Mouse (Mus musculus) adrenal gland, adult 8-10 months (tissue): Measurements from ENCODE around the gene Olfr1217. TPM values are rescaled to one million over a fixed set of nuclear protein-coding genes. Genes with fewer than 3 reads are reported as not detected.

ENCODE experiments used
- DNase-seq: peaks from one replicate; pipeline ENCODE4 v3.0.0; 2022
- total RNA-seq, 4 experiments: library from RNA; stranded (reverse); gene quantifications; 2 replicates each; pipeline ENCODE4 v1.2.4; 2022

Olfr1217 gene
- total RNA-seq, result not detected

GRCm38 (mm10) chr2:89031965-89032364 lies at the start of gene Olfr1217:
TSS of gene Olfr1217 (minus strand) at chr2:89032065.
- DNase-seq, result no peak

- no peak for DNase-seq
Measured at GRCm38 (mm10) chr2:89081487-89081886, 49.6 kb upstream of the Olfr1217 start.

- no peak for DNase-seq
Measured at GRCm38 (mm10) chr2:89061087-89061486, 29.2 kb upstream of the Olfr1217 start, which contains the start of gene Olfr1218. TSS of gene Olfr1218 (minus strand) at chr2:89061187.

- DNase-seq, result peak; percentile 5
Measured at GRCm38 (mm10) chr2:89021436-89021835, 10.4 kb downstream of the Olfr1217 start.

GRCm38 (mm10) chr2:89018240-89018639 lies 13.6 kb downstream of the Olfr1217 start, which contains the start of gene Olfr1216:
TSS of gene Olfr1216 (minus strand) at chr2:89018340.
- DNase-seq, result no peak

GRCm38 (mm10) chr2:89006873-89007272 lies 25.0 kb downstream of the Olfr1217 start, which contains the start of gene Olfr1215:
TSS of gene Olfr1215 (minus strand) at chr2:89006973.
- DNase-seq, result no peak

- DNase-seq, result no peak
Measured at GRCm38 (mm10) chr2:88992553-88992952, 39.3 kb downstream of the Olfr1217 start, which contains the start of gene Olfr1214. TSS of gene Olfr1214 (minus strand) at chr2:88992653.

- DNase-seq, result no peak
Measured at GRCm38 (mm10) chr2:88980181-88980580, 51.7 kb downstream of the Olfr1217 start, which contains the start of gene Gm13762. TSS of gene Gm13762 (minus strand) at chr2:88980281.

Other genes starting within 250 kb of the Olfr1217 start
- not detected for gene Olfr1201, start 239.0 kb downstream of the Olfr1217 start, total RNA-seq
- not detected for gene Olfr1202, start 217.6 kb downstream of the Olfr1217 start, total RNA-seq
- gene Olfr1205, start 202.3 kb downstream of the Olfr1217 start, total RNA-seq, result not detected
- not detected for gene Olfr1204, start 182.8 kb downstream of the Olfr1217 start, total RNA-seq
- gene Olfr1206, start 168.8 kb downstream of the Olfr1217 start, total RNA-seq, result not detected
- not detected for gene Olfr1208, start 129.8 kb downstream of the Olfr1217 start, total RNA-seq
- gene Olfr1209, start 116.9 kb downstream of the Olfr1217 start, total RNA-seq, result not detected
- not detected for gene Olfr1211, start 94.0 kb downstream of the Olfr1217 start, total RNA-seq
- not detected for gene Olfr1212, start 78.1 kb downstream of the Olfr1217 start, total RNA-seq
- not detected for gene Gm13762, start 51.8 kb downstream of the Olfr1217 start, total RNA-seq
- gene Olfr1214, start 39.4 kb downstream of the Olfr1217 start, total RNA-seq, result not detected
- not detected for gene Olfr1215, start 25.1 kb downstream of the Olfr1217 start, total RNA-seq
- not detected for gene Olfr1216, start 13.7 kb downstream of the Olfr1217 start, total RNA-seq
- gene Olfr1218, start 29.1 kb upstream of the Olfr1217 start, total RNA-seq, result not detected
- gene Olfr1219, start 51.4 kb upstream of the Olfr1217 start, total RNA-seq, result not detected
- gene Olfr1220, start 74.8 kb upstream of the Olfr1217 start, total RNA-seq, result not detected
- not detected for gene Olfr1221, start 85.2 kb upstream of the Olfr1217 start, total RNA-seq
- not detected for gene Olfr1222, start 101.0 kb upstream of the Olfr1217 start, total RNA-seq
- gene Olfr1223, start 119.5 kb upstream of the Olfr1217 start, total RNA-seq, result not detected
- not detected for gene Olfr1224-ps1, start 132.0 kb upstream of the Olfr1217 start, total RNA-seq
- not detected for gene Olfr1225, start 142.6 kb upstream of the Olfr1217 start, total RNA-seq
- gene Olfr1226, start 168.0 kb upstream of the Olfr1217 start, total RNA-seq, result not detected
- not detected for gene Olfr1228, start 222.0 kb upstream of the Olfr1217 start, total RNA-seq